ENCODE assay signal across 8 mouse cellular contexts in the genomic region with DNA sequence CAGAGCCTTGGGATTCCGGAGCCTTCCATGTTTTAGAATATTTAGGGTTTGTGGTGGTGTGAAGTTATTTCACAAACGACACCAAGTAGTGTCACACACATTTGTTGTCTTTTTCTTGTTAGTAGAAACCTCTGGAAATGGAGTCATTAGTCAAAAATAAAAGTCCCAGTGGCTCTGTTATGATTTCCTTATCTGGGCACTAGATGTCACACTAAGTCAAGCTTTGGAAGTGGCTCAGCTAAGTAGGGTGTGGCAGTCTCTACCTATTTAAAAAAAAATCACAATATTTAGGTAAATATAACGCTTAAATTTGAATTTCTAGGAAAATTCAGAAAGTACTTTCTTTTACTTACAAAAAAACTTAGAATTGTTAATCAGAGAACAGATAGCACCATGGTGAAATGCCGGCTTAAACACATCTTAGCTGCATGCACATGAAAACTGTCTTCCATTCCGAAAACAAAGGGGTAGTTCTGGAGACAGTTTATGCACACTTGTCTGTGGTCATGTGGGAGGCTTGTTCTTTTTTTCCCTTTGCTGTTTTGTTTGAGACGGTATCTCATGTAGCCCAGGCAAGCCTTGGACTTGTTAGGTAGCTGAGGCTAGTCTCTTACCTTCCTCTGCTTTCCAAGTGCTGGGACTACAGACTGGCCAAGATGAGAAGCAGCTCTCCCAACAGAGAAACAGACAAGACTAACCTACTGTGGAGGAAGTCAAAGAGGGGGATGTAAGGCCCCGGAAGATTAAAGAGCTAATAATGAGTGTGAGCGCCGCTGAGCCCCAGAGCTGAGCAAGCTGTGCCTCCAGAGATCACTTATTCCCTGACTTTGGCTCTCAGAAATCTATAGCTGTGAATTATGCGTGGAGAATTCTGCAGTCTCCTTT. TPM values are rescaled to one million over a fixed set of nuclear protein-coding genes. Genes with fewer than 3 reads are reported as not detected.
DNase-seq lines count a peak whose midpoint lies in the region; ATAC-seq and TF ChIP-seq lines count a peak whose summit lies in the region.

No protein-coding gene starts in this region.

- H3K36me3 ChIP-seq in forebrain, embryonic 13.5 days (ENCODE audit: poor library complexity, severe bottlenecking) = no peaks in the 10 kb centered on the region

- no peaks in the 10 kb centered on the region for H3K9me3 ChIP-seq in forebrain, embryonic 13.5 days (replicated peaks)

- H3K4me3 ChIP-seq in forebrain, embryonic 13.5 days = no peak overlapping the region

- no peak overlapping the region for H3K9ac ChIP-seq in forebrain, embryonic 13.5 days

- H3K4me1 ChIP-seq in forebrain, embryonic 13.5 days = peaks cover 8% of the 10 kb centered on the region

- POLR2A ChIA-PET in Patski (lab: Charles Lee) = interaction anchor here (0.7 to 1.2 kb wide), 2 partner anchors 14 to 197 kb away, joined by 3 read pairs; no protein-coding TSS in a partner anchor

- CTCF ChIA-PET in Patski (lab: Charles Lee) = interaction anchor here (0.7 to 2.4 kb wide), 28 partner anchors 10 to 290 kb away, joined by 3 to 9 read pairs (median 4); a partner anchor contains a TSS

- H3K27ac ChIP-seq in forebrain, embryonic 13.5 days = peak overlapping the region; percentile 15; the same call in 1 of the 2 replicates

- ATAC-seq in Patski = no peak
- ATAC-seq in forebrain, embryonic 13.5 days = peak; percentile 60; the same call in 1 of the 2 replicates
- peak; percentile 71 for ATAC-seq in megakaryocyte progenitor cell, adult 5-6 weeks (replicated peaks; ENCODE audit: poor library complexity)

- peak; percentile 52 for DNase-seq in kidney, adult 9 months
- no peak for DNase-seq in kidney, adult 11 months
- DNase-seq in Patski (ENCODE audit: low read depth, low spot score) = peak; percentile 22
- DNase-seq in left cerebral cortex, adult 18-20 months (ENCODE audit: low spot score in 2 of 2) = no peak
- no peak for DNase-seq in thymus, postnatal 4 days
- DNase-seq in frontal cortex, postnatal 25 days (ENCODE audit: low spot score in 2 of 2) = no peak

- peak; percentile 68 for TF ChIP-seq CTCF in Patski (IDR thresholded peaks at IDR 0.05)

- in situ Hi-C loops in Patski (cut with MboI; ENCODE audit: low pct_unique_long_range_greater_than_20kb) = loop anchor here (5.0 kb wide), 1 partner anchor 204 kb away; no protein-coding TSS in a partner anchor

- H3K27me3 ChIP-seq in Patski = no peaks in the 10 kb centered on the region
- no peaks in the 10 kb centered on the region for H3K27me3 ChIP-seq in forebrain, embryonic 13.5 days

- WGBS in forebrain, embryonic 13.5 days = 50% methylated on average over 10 of the region's 10 CpGs

- no peak overlapping the region for H3K4me2 ChIP-seq in forebrain, embryonic 13.5 days

RNA-seq across cellular contexts. Expression of a gene that starts 33.3 kb away (rescaled TPM):
- polyA plus RNA-seq in Patski (2021) = 29.7 TPM
- 6.3 and 6.5 TPM in 2 replicates for polyA plus RNA-seq in forebrain, embryonic 13.5 days (2015; fragmentation: Nextera tagmentation; extraction: Ambion mirVana)
- total RNA-seq in megakaryocyte progenitor cell, adult 5-6 weeks (2015) = 5.6 and 7.1 TPM in 2 replicates
- total RNA-seq in megakaryocyte progenitor cell, adult 5-6 weeks (2017) = 5.2 and 7.4 TPM in 2 replicates
- 1 to 10 TPM; 4.3 to 5.7 TPM for total RNA-seq in left cerebral cortex, adult 18-20 months (2021)

RNA-seq across cellular contexts. Expression of a gene that starts 43.3 kb away (rescaled TPM):
- 1.6 TPM for polyA plus RNA-seq in Patski (2021)
- polyA plus RNA-seq in forebrain, embryonic 13.5 days (2015; fragmentation: Nextera tagmentation; extraction: Ambion mirVana) = 0.14 and 0.28 TPM in 2 replicates
- 4.5 and 4.8 TPM in 2 replicates for total RNA-seq in megakaryocyte progenitor cell, adult 5-6 weeks (2015)
- 3.0 and 3.7 TPM in 2 replicates for total RNA-seq in megakaryocyte progenitor cell, adult 5-6 weeks (2017)
- under 1 TPM; 0.33 to 0.70 TPM for total RNA-seq in left cerebral cortex, adult 18-20 months (2021)

Comparison
In these comparisons a context has a peak if more than half of its experiments do, and no peak if none do; other contexts are left out.
1. DNase-seq: peak in kidney, adult 9 months (single experiment) and Patski (single experiment); none in kidney, adult 11 months (single experiment), left cerebral cortex, adult 18-20 months (0 of 2), thymus, postnatal 4 days (single experiment) and frontal cortex, postnatal 25 days (0 of 2).